Mouse (Mus musculus): ENCODE data around the gene Bzw1. TPM values are rescaled to one million over a fixed set of nuclear protein-coding genes. Genes with fewer than 3 reads are reported as not detected.

Bzw1 gene
- total and polyA plus RNA-seq, 2 experiments from 2014 or later: 59.3 to 163 TPM

DNA sequence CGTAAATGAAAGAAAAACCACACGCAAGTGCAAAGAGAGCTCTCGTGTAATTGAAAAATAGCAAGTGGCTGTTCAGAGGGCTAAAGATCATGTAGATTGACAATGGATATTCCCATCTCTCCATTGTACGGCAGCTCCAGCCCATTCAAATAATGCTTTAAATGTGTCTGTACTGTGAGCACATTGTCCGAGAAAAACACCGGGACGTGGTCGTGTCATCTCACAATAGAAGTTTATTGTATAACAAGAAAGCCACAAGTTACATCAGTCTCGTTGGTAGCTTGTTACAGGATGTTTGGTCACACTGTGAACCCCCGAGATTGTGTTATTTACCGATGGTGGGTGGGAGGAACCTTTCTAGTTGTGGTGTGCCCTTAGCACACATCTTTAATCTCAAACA lies 53.2 kb downstream of the Bzw1 start:
- no peaks in the 10 kb centered on the region for H3K9me3 ChIP-seq (replicated peaks; ENCODE audit: control insufficient read depth, low read length)
- peak overlapping the region; percentile 67 for H3K9ac ChIP-seq (replicated peaks; ENCODE audit: low read depth, low read length)
- H3K27me3 ChIP-seq (ENCODE audit: control insufficient read depth, insufficient read depth, low read length): no peaks in the 10 kb centered on the region
- H3K27ac ChIP-seq (ENCODE audit: low read depth): peak overlapping the region; percentile 84
- ATAC-seq (ENCODE audit: insufficient read depth, low read depth): no peak
- peak overlapping the region; percentile 56 for H3K4me3 ChIP-seq (ENCODE audit: low read depth, low read length)
- 10% methylated on average over 11 of the region's 11 CpGs for WGBS
- H3K36me3 ChIP-seq (replicated peaks; ENCODE audit: control insufficient read depth, insufficient read depth, low read length): peaks cover 27% of the 10 kb centered on the region
- peaks cover 10% of the 10 kb centered on the region; the same call in 1 of the 2 replicates for H3K4me1 ChIP-seq (ENCODE audit: control insufficient read depth, insufficient read depth)
- H3K4me2 ChIP-seq (ENCODE audit: low read depth, low read length): peak overlapping the region; percentile 86
- no peak for DNase-seq (ENCODE audit: low spot score)
- TF ChIP-seq CTCF (IDR thresholded peaks at IDR 0.05; ENCODE audit: low read depth) (no peak), EP300 (IDR thresholded peaks at IDR 0.05; ENCODE audit: low read depth) (no peak)

DNA sequence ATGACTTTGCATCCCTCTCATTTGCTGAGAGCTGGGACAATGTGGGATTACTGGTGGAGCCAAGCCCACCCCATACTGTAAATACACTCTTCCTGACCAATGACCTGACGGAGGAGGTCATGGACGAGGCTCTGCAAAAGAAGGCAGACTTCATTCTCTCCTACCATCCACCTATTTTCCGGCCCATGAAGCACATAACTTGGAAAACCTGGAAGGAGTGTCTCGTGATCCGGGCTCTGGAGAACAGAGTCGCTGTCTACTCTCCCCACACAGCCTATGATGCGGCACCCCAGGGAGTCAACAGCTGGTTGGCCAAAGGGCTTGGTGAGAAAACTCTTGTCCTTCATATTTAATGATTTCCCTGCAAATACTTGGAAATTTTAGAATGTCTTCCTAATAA lies 55.1 kb downstream of the Bzw1 start:
- H3K9me3 ChIP-seq (replicated peaks; ENCODE audit: control insufficient read depth, low read length): no peaks in the 10 kb centered on the region
- H3K4me2 ChIP-seq (ENCODE audit: low read depth, low read length): no peak overlapping the region
- H3K4me1 ChIP-seq (ENCODE audit: control insufficient read depth, insufficient read depth): peaks cover 10% of the 10 kb centered on the region; the same call in 1 of the 2 replicates
- peaks cover 20% of the 10 kb centered on the region; the same call in 1 of the 2 replicates for H3K36me3 ChIP-seq (replicated peaks; ENCODE audit: control insufficient read depth, insufficient read depth, low read length)
- ATAC-seq (ENCODE audit: insufficient read depth, low read depth) (no peak), DNase-seq (ENCODE audit: low spot score) (no peak)
- H3K27me3 ChIP-seq (ENCODE audit: control insufficient read depth, insufficient read depth, low read length): no peaks in the 10 kb centered on the region
- no peak overlapping the region for H3K4me3 ChIP-seq (ENCODE audit: low read depth, low read length)
- WGBS: 91% methylated on average over 7 of the region's 7 CpGs
- H3K27ac ChIP-seq (ENCODE audit: low read depth): no peak overlapping the region
- H3K9ac ChIP-seq (replicated peaks; ENCODE audit: low read depth, low read length): no peak overlapping the region
- TF ChIP-seq CTCF (IDR thresholded peaks at IDR 0.05; ENCODE audit: low read depth) (no peak), EP300 (IDR thresholded peaks at IDR 0.05; ENCODE audit: low read depth) (no peak)

DNA sequence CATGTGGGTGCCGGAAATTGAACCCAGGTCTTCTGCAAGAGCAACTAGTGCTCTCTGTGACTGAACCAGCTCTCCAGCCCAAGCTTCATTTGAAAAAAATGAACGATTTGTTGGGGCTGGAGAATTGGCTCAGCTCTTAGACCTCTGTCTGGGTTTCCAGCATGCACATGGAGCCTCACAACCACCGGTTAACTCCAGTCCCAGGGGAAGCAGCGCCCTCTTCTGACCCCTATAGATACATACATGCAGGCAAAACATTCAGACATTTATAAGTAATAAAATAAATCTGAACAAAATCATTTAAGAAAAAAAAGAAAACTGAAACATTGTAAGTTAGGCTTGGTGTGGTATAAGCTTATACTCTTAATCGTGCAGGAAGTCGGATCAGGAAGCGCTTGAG lies 55.7 kb downstream of the Bzw1 start:
- Histone ChIP-seq H3K27ac (ENCODE audit: low read depth) (no peak overlapping the region), H3K4me3 (ENCODE audit: low read depth, low read length) (no peak overlapping the region), H3K9me3 (replicated peaks; ENCODE audit: control insufficient read depth, low read length) (no peaks in the 10 kb centered on the region), H3K9ac (replicated peaks; ENCODE audit: low read depth, low read length) (no peak overlapping the region), H3K27me3 (ENCODE audit: control insufficient read depth, insufficient read depth, low read length) (no peaks in the 10 kb centered on the region), H3K36me3 (replicated peaks; ENCODE audit: control insufficient read depth, insufficient read depth, low read length) (peaks cover 20% of the 10 kb centered on the region; the same call in 1 of the 2 replicates), H3K4me2 (ENCODE audit: low read depth, low read length) (no peak overlapping the region), H3K4me1 (ENCODE audit: control insufficient read depth, insufficient read depth) (peaks cover 10% of the 10 kb centered on the region; the same call in 1 of the 2 replicates)
- TF ChIP-seq CTCF (IDR thresholded peaks at IDR 0.05; ENCODE audit: low read depth): no peak
- TF ChIP-seq EP300 (IDR thresholded peaks at IDR 0.05; ENCODE audit: low read depth): no peak
- DNase-seq (ENCODE audit: low spot score): no peak
- no peak for ATAC-seq (ENCODE audit: insufficient read depth, low read depth)
- 75% methylated on average over 7 of the region's 7 CpGs for WGBS

DNA sequence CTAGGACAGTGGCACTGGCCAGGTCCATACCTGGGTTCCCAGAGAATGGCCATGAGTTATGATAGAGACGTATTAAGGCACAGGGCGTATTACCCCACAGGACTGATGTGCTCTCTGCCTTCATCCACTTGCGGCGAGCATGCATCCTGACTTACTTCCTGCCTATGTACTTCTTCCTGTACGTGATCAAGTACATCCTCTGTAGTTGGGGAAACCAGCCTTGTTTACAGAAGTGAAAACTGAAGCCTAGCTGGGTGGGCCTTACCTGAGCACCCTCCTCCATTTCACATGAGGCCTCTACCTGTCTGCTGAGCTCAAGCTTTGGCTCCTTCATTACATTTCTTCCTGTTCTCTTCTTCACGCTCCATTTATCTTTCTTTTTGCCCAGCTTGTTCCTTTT lies 61.6 kb downstream of the Bzw1 start:
- H3K4me1 ChIP-seq (ENCODE audit: control insufficient read depth, insufficient read depth): no peaks in the 10 kb centered on the region
- TF ChIP-seq EP300 (IDR thresholded peaks at IDR 0.05; ENCODE audit: low read depth): no peak
- TF ChIP-seq CTCF (IDR thresholded peaks at IDR 0.05; ENCODE audit: low read depth): no peak
- H3K9ac ChIP-seq (replicated peaks; ENCODE audit: low read depth, low read length): no peak overlapping the region
- peaks cover 57% of the 10 kb centered on the region for H3K36me3 ChIP-seq (replicated peaks; ENCODE audit: control insufficient read depth, insufficient read depth, low read length)
- H3K9me3 ChIP-seq (replicated peaks; ENCODE audit: control insufficient read depth, low read length): no peaks in the 10 kb centered on the region
- no peak overlapping the region for H3K4me2 ChIP-seq (ENCODE audit: low read depth, low read length)
- ATAC-seq (ENCODE audit: insufficient read depth, low read depth) (no peak), DNase-seq (ENCODE audit: low spot score) (no peak)
- H3K4me3 ChIP-seq (ENCODE audit: low read depth, low read length): no peak overlapping the region
- 86% methylated on average over 6 of the region's 6 CpGs for WGBS
- H3K27ac ChIP-seq (ENCODE audit: low read depth): no peak overlapping the region
- no peaks in the 10 kb centered on the region for H3K27me3 ChIP-seq (ENCODE audit: control insufficient read depth, insufficient read depth, low read length)

Other genes with a start within 250 kb of the Bzw1 start
- gene Aox4, start 182.5 kb upstream of the Bzw1 start, total RNA-seq (2014; rRNA removed; ENCODE audit: low replicate concordance): not detected in 2 replicates
- gene Aox4, start 182.5 kb upstream of the Bzw1 start, polyA plus RNA-seq (2015; fragmentation: Nextera tagmentation; extraction: Ambion mirVana): not detected in 2 replicates
- 0.08 TPM in 1 of 2 replicates, not detected in the other for gene Aox2, start 114.6 kb upstream of the Bzw1 start, total RNA-seq (2014; rRNA removed; ENCODE audit: low replicate concordance)
- not detected in 2 replicates for gene Aox2, start 114.6 kb upstream of the Bzw1 start, polyA plus RNA-seq (2015; fragmentation: Nextera tagmentation; extraction: Ambion mirVana)
- gene Clk1, start 31.2 kb downstream of the Bzw1 start, total RNA-seq (2014; rRNA removed; ENCODE audit: low replicate concordance): 59.3 and 100 TPM in 2 replicates
- gene Clk1, start 31.2 kb downstream of the Bzw1 start, polyA plus RNA-seq (2015; fragmentation: Nextera tagmentation; extraction: Ambion mirVana): 105 and 108 TPM in 2 replicates
- 9.0 and 43.8 TPM in 2 replicates for gene Nif3l1, start 52.3 kb downstream of the Bzw1 start, total RNA-seq (2014; rRNA removed; ENCODE audit: low replicate concordance)
- gene Nif3l1, start 52.3 kb downstream of the Bzw1 start, polyA plus RNA-seq (2015; fragmentation: Nextera tagmentation; extraction: Ambion mirVana): 16.1 and 16.2 TPM in 2 replicates
- 8.7 and 15.2 TPM in 2 replicates for gene Ppil3, start 52.6 kb downstream of the Bzw1 start, total RNA-seq (2014; rRNA removed; ENCODE audit: low replicate concordance)
- gene Ppil3, start 52.6 kb downstream of the Bzw1 start, polyA plus RNA-seq (2015; fragmentation: Nextera tagmentation; extraction: Ambion mirVana): 27.1 and 27.9 TPM in 2 replicates
- 13.4 and 58.9 TPM in 2 replicates for gene Orc2, start 112.2 kb downstream of the Bzw1 start, total RNA-seq (2014; rRNA removed; ENCODE audit: low replicate concordance)
- gene Orc2, start 112.2 kb downstream of the Bzw1 start, polyA plus RNA-seq (2015; fragmentation: Nextera tagmentation; extraction: Ambion mirVana): 12.6 and 12.8 TPM in 2 replicates
- 5.1 and 5.7 TPM in 2 replicates for gene Fam126b, start 193.4 kb downstream of the Bzw1 start, total RNA-seq (2014; rRNA removed; ENCODE audit: low replicate concordance)
- gene Fam126b, start 193.4 kb downstream of the Bzw1 start, polyA plus RNA-seq (2015; fragmentation: Nextera tagmentation; extraction: Ambion mirVana): 3.0 and 3.1 TPM in 2 replicates
- 78.1 and 132 TPM in 2 replicates for gene Ndufb3, start 193.5 kb downstream of the Bzw1 start, total RNA-seq (2014; rRNA removed; ENCODE audit: low replicate concordance)
- 432 and 454 TPM in 2 replicates for gene Ndufb3, start 193.5 kb downstream of the Bzw1 start, polyA plus RNA-seq (2015; fragmentation: Nextera tagmentation; extraction: Ambion mirVana)

Measured in heart, postnatal 0 days (tissue).